Mouse (Mus musculus): ENCODE measurements around the gene Gata1. TPM values are rescaled to one million over a fixed set of nuclear protein-coding genes. Genes with fewer than 3 reads are reported as not detected.

Gata1 gene
- total and polyA plus RNA-seq, 3 experiments: 0.21 to 0.43 (median 0.23) TPM

DNA sequence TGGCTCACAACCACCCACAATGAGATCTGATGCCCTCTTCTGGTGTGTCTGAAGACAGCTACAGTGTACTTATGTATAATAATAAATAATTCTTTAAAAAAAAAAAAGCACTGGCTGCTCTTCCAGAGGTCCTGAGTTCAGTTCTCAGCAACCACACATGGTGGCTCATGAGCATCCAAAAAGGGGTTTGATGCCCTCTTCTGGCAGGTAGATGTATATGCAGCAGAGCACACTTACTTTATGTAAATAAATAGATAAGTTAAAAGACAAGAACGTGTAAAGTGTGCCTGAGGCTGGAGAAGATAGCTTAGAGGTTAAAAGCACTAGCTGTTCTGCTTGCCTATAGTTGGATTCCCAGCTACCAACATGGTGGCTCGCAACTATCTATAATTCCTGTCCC is 46.9 kb upstream of the Gata1 start:
- Histone ChIP-seq H3K27ac (ENCODE audit: insufficient read depth, low read depth) (no peak overlapping the region), H3K27me3 (replicated peaks) (no peaks in the 10 kb centered on the region), H3K79me2 (replicated peaks; ENCODE audit: control insufficient read depth, extremely low read depth, insufficient read depth, poor library complexity, severe bottlenecking) (no peaks in the 10 kb centered on the region), H3K36me3 (replicated peaks in 1 of 2; ENCODE audit: control insufficient read depth in 1 of 2, insufficient read depth in 1 of 2, low read length in 1 of 2) (no peaks in the 10 kb centered on the region), H3K4me3 (replicated peaks in 1 of 3; ENCODE audit: low read depth in 2 of 3, low read length in 2 of 3, poor library complexity in 1 of 3) (no peak overlapping the region), H3K9me3 (replicated peaks; ENCODE audit: low read length) (no peaks in the 10 kb centered on the region), H3K9ac (ENCODE audit: insufficient read depth, low read depth) (no peak overlapping the region), H3K4me2 (ENCODE audit: insufficient read depth, low read depth, poor library complexity, severe bottlenecking) (no peak overlapping the region), H3K4me1 (ENCODE audit: control insufficient read depth in 1 of 2, insufficient read depth in 2 of 2) (no peaks in the 10 kb centered on the region)
- TF ChIP-seq POLR2A (IDR thresholded peaks at IDR 0.05; ENCODE audit: low read depth, low read length) (no peak), ZC3H11A (IDR thresholded peaks at IDR 0.05; ENCODE audit: low read depth, low read length) (no peak), MXI1 (IDR thresholded peaks at IDR 0.05; ENCODE audit: low read depth, low read length) (no peak), CTCF (conservative IDR thresholded peaks at IDR 0.05 in 1 of 2, IDR thresholded peaks at IDR 0.05 in 1 of 2; ENCODE audit: low read depth in 2 of 2, low read length in 2 of 2) (peak in 1 of 2 experiments; percentile 32; a peak in 2 of 4 replicates)
- in situ Hi-C loops (cut with MboI; ENCODE audit: low pct_ligation_motif_present, low pct_unique_long_range_greater_than_20kb, low sequenced_read_pairs) (no loop called here), dilution Hi-C loops (cut with MboI; ENCODE audit: extremely low pct_ligation_motif_present, extremely low pct_unique_long_range_greater_than_20kb, low sequenced_read_pairs) (no loop called here)
- DNase-seq (ENCODE audit: extremely low read depth): no peak

DNA sequence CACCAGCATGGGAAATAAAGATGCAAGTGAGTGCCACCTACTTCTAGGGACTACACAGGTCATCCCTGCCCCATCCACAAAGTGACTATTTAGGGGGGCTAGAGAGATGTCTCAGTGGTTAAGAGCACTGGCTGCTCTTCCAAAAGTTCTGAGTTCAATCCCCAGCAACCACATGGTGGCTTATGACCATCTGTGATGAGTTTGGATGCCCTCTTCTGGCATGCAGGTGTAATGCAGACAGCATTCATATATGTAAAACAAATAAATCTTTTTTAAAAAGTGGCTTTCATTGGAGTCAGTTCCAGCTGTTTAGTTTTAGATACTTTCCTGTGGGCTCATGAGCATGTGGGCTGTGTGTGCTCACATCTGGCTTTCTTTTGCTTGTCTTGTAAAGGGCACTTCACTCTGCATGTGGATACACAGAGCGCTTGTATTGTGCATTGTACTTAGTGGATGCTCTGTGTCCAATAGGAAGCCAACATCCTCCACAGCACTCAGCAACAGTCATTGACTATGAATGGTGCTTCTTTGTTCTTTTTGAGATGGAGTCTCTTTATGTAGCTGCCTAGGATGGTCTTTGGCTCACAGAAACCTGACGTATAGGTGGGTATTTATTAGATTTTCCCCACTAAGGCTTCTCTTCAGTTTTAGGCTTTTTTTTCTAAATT is 42.4 kb upstream of the Gata1 start:
- H3K9ac ChIP-seq (ENCODE audit: insufficient read depth, low read depth): no peak overlapping the region
- H3K79me2 ChIP-seq (replicated peaks; ENCODE audit: control insufficient read depth, extremely low read depth, insufficient read depth, poor library complexity, severe bottlenecking): no peaks in the 10 kb centered on the region
- H3K9me3 ChIP-seq (replicated peaks; ENCODE audit: low read length): no peaks in the 10 kb centered on the region
- no peak for TF ChIP-seq MAFK (IDR thresholded peaks at IDR 0.05; ENCODE audit: insufficient replicate concordance, low read length)
- TF ChIP-seq ZC3H11A (IDR thresholded peaks at IDR 0.05; ENCODE audit: low read depth, low read length): no peak
- no peak for TF ChIP-seq USF2 (conservative IDR thresholded peaks at IDR 0.05; ENCODE audit: low read depth, low read length)
- no peak for TF ChIP-seq MAZ (IDR thresholded peaks at IDR 0.05; ENCODE audit: low read depth, low read length)
- TF ChIP-seq JUND (conservative IDR thresholded peaks at IDR 0.05; ENCODE audit: low read depth, low read length): no peak
- no peak for TF ChIP-seq ZMIZ1 (IDR thresholded peaks at IDR 0.05; ENCODE audit: low read depth, low read length)
- no peak for TF ChIP-seq ZNF384 (IDR thresholded peaks at IDR 0.05; ENCODE audit: low read depth, low read length)
- no peak for TF ChIP-seq MEF2A (IDR thresholded peaks at IDR 0.05; ENCODE audit: borderline replicate concordance, low read depth, low read length)
- no peak; the same call in none of the 2 replicates for TF ChIP-seq RAD21 (IDR thresholded peaks at IDR 0.05; ENCODE audit: low read depth, low read length)
- no peak for TF ChIP-seq NRF1 (IDR thresholded peaks at IDR 0.05; ENCODE audit: low read depth, low read length)
- no peak for TF ChIP-seq POLR2AphosphoS2 (IDR thresholded peaks at IDR 0.05; ENCODE audit: low read depth, low read length)
- no peak for TF ChIP-seq ETS1 (conservative IDR thresholded peaks at IDR 0.05; ENCODE audit: low read depth, low read length)
- TF ChIP-seq MXI1 (IDR thresholded peaks at IDR 0.05; ENCODE audit: low read depth, low read length): no peak
- TF ChIP-seq CHD2 (IDR thresholded peaks at IDR 0.05; ENCODE audit: low read length): no peak
- peak; percentile 24; the same call in 1 of the 2 replicates for TF ChIP-seq SMC3 (IDR thresholded peaks at IDR 0.05; ENCODE audit: low read depth, low read length)
- 0 out of 2 replicates have a peak, but pooled peaks have one; percentile 25 for TF ChIP-seq MYC (IDR thresholded peaks at IDR 0.05; ENCODE audit: low read depth, low read length)
- peak; percentile 17 to 56; a peak in 2 of 4 replicates for TF ChIP-seq CTCF (conservative IDR thresholded peaks at IDR 0.05 in 1 of 2, IDR thresholded peaks at IDR 0.05 in 1 of 2; ENCODE audit: low read depth in 2 of 2, low read length in 2 of 2)
- TF ChIP-seq RCOR1 (conservative IDR thresholded peaks at IDR 0.05; ENCODE audit: low read depth, low read length): no peak
- TF ChIP-seq JUN (IDR thresholded peaks at IDR 0.05; ENCODE audit: insufficient read depth, low read depth, low read length): no peak
- H3K4me3 ChIP-seq (replicated peaks in 1 of 3; ENCODE audit: low read depth in 2 of 3, low read length in 2 of 3, poor library complexity in 1 of 3): no peak overlapping the region
- H3K27ac ChIP-seq (ENCODE audit: insufficient read depth, low read depth): no peak overlapping the region
- H3K27me3 ChIP-seq (replicated peaks): no peaks in the 10 kb centered on the region
- in situ Hi-C loops (cut with MboI; ENCODE audit: low pct_ligation_motif_present, low pct_unique_long_range_greater_than_20kb, low sequenced_read_pairs): no loop called here
- no peak overlapping the region for H3K4me2 ChIP-seq (ENCODE audit: insufficient read depth, low read depth, poor library complexity, severe bottlenecking)
- dilution Hi-C loops (cut with MboI; ENCODE audit: extremely low pct_ligation_motif_present, extremely low pct_unique_long_range_greater_than_20kb, low sequenced_read_pairs): no loop called here
- H3K4me1 ChIP-seq (ENCODE audit: control insufficient read depth in 1 of 2, insufficient read depth in 2 of 2): no peaks in the 10 kb centered on the region
- H3K36me3 ChIP-seq (replicated peaks in 1 of 2; ENCODE audit: control insufficient read depth in 1 of 2, insufficient read depth in 1 of 2, low read length in 1 of 2): no peaks in the 10 kb centered on the region
- DNase-seq (ENCODE audit: extremely low read depth): peak; percentile 17
